Mouse (Mus musculus): ENCODE data around the gene Cd63.

- no peak for TF ChIP-seq CTCF (IDR thresholded peaks at IDR 0.05; ENCODE audit: control insufficient read depth, insufficient read depth, low read length)
- TF ChIP-seq POLR2A (IDR thresholded peaks at IDR 0.05; ENCODE audit: borderline replicate concordance, control insufficient read depth, low read depth, low read length) = no peak
These were observed 17.5 kb downstream of the Cd63 start for GRCm38 (mm10) chr10:128918246-128918645.

Measured in bone marrow, adult 2 months (tissue).